Mouse (Mus musculus) neural tube, embryonic 11.5 days (tissue): ENCODE results near the gene Gm17622. TPM values are rescaled to one million over a fixed set of nuclear protein-coding genes. Genes with fewer than 3 reads are reported as not detected.

Source experiments
- ATAC-seq: fragments of 200-750 bp; cut with Nextera tagmentation; 2 replicates; pipeline ENCODE4 v1.8.0; 2017; ENCODE audit warnings: moderate number of reproducible peaks, mild to moderate bottlenecking, moderate TSS enrichment, moderate library complexity; ENCODE audit not compliant: insufficient read depth, low FRiP score, low TSS enrichment
- DNase-seq: peaks from one replicate; pipeline ENCODE4 v3.0.0-alpha.2; 2015; ENCODE audit warnings: low spot score
- H3K27ac ChIP-seq: fragments of 300-500 bp; sonication (generic); 2 replicates; pipeline ENCODE4 v1.5.1; 2014; ENCODE audit warnings: low read depth, mild to moderate bottlenecking, low read length
- H3K27me3 ChIP-seq: fragments of 300-500 bp; sonication (generic); 2 replicates; pipeline ENCODE4 v1.6.1; 2014; ENCODE audit warnings: mild to moderate bottlenecking, low read length, mixed read lengths; ENCODE audit not compliant: control insufficient read depth, insufficient read depth
- H3K36me3 ChIP-seq: fragments of 300-500 bp; sonication (generic); 2 replicates; pipeline ENCODE4 v1.6.1; 2014; ENCODE audit warnings: mild to moderate bottlenecking, low read length, moderate library complexity, mixed read lengths; ENCODE audit not compliant: control insufficient read depth, insufficient read depth
- H3K4me1 ChIP-seq: fragments of 300-500 bp; sonication (generic); 2 replicates; pipeline ENCODE4 v1.6.1; 2014; ENCODE audit warnings: low read length, mixed read lengths; ENCODE audit not compliant: control insufficient read depth, insufficient read depth
- H3K4me2 ChIP-seq: fragments of 300-500 bp; sonication (generic); 2 replicates; pipeline ENCODE4 v1.6.1; 2014; ENCODE audit warnings: low read depth, mild to moderate bottlenecking, moderate library complexity
- H3K4me3 ChIP-seq: fragments of 300-500 bp; sonication (generic); 2 replicates; pipeline ENCODE4 v1.5.1; 2014; ENCODE audit warnings: low read depth, low read length
- H3K9ac ChIP-seq: fragments of 300-500 bp; sonication (generic); 2 replicates; pipeline ENCODE4 v1.6.1; 2014; ENCODE audit warnings: mild to moderate bottlenecking, low read length
- H3K9me3 ChIP-seq: fragments of 300-500 bp; sonication (generic); 2 replicates; pipeline ENCODE4 v1.6.1; 2016; ENCODE audit warnings: low read length; ENCODE audit not compliant: control insufficient read depth
- WGBS: fragments of 180-500 bp; shearing (Covaris S2); extraction: QIAGEN DNeasy Blood & Tissue Kit; methylation state at CpG from one replicate; pipeline ENCODE4 v1.1.7; 2014; 5-methylcytosine and 5-hydroxymethylcytosine counted together
- polyA plus RNA-seq: library from polyadenylated mRNA; unstranded; fragments of >200 nt; fragmentation: Nextera tagmentation; extraction: Ambion mirVana; gene quantifications from 2 replicates; pipeline ENCODE4 v1.2.1, GENCODE M21; 2014

Gene Gm17622
- polyA plus RNA-seq, 1 experiment from 2014 or later = not detected

GRCm38 (mm10) chr13:96496630-96497029 is 6.1 kb downstream of the Gm17622 start:
- H3K36me3 ChIP-seq = no peaks in the 10 kb centered on the region
- no peak for DNase-seq
- no peak overlapping the region for H3K27ac ChIP-seq
- no peak overlapping the region for H3K4me2 ChIP-seq
- H3K9ac ChIP-seq = no peak overlapping the region
- no peaks in the 10 kb centered on the region for H3K27me3 ChIP-seq
- H3K9me3 ChIP-seq = no peaks in the 10 kb centered on the region
- H3K4me3 ChIP-seq = no peak overlapping the region
- no peak for ATAC-seq
- 90% methylated on average over 8 of the region's 8 CpGs for WGBS
- H3K4me1 ChIP-seq = no peaks in the 10 kb centered on the region

GRCm38 (mm10) chr13:96499891-96500290 is 9.4 kb downstream of the Gm17622 start:
- ATAC-seq = no peak
- no peak for DNase-seq
- Histone ChIP-seq H3K9ac (no peak overlapping the region), H3K27me3 (no peaks in the 10 kb centered on the region), H3K9me3 (no peaks in the 10 kb centered on the region), H3K4me1 (no peaks in the 10 kb centered on the region), H3K4me3 (no peak overlapping the region), H3K27ac (no peak overlapping the region), H3K4me2 (no peak overlapping the region), H3K36me3 (no peaks in the 10 kb centered on the region)
- WGBS = 92% methylated on average over 2 of the region's 2 CpGs

DNA sequence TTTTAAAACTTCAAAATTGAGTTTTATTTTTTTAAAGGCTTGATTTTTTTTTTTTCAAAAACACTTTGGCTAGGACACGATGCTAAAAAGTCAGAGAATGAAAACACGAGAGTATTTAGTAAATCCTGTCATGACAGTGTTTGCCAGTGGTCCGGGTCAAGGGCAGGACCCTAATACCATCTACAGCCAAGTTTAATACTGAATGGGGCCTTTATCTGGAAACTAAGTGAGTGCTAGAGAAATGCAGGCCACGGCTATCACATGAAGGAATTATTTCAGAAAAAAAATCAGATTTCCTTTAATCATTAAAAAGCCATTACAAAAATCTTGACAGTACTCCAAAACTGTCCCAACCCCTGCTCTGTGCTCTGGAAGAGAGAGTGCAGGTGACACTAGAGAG is 15.1 kb downstream of the Gm17622 start:
- WGBS = 89% methylated on average over 4 of the region's 4 CpGs
- H3K9ac ChIP-seq = no peak overlapping the region
- H3K27me3 ChIP-seq = no peaks in the 10 kb centered on the region
- no peaks in the 10 kb centered on the region for H3K4me1 ChIP-seq
- no peaks in the 10 kb centered on the region for H3K9me3 ChIP-seq
- H3K4me2 ChIP-seq = no peak overlapping the region
- no peaks in the 10 kb centered on the region for H3K36me3 ChIP-seq
- H3K27ac ChIP-seq = no peak overlapping the region
- DNase-seq = no peak
- no peak for ATAC-seq
- no peak overlapping the region for H3K4me3 ChIP-seq

- Histone ChIP-seq H3K9me3 (no peaks in the 10 kb centered on the region), H3K36me3 (no peaks in the 10 kb centered on the region), H3K4me2 (no peak overlapping the region), H3K27me3 (no peaks in the 10 kb centered on the region), H3K4me1 (no peaks in the 10 kb centered on the region), H3K27ac (no peak overlapping the region), H3K9ac (no peak overlapping the region), H3K4me3 (no peak overlapping the region)
- WGBS = 74% methylated on average over 6 of the region's 6 CpGs
- no peak for ATAC-seq
- DNase-seq = no peak
These were observed 15.8 kb downstream of the Gm17622 start for GRCm38 (mm10) chr13:96506313-96506712.

- no peak overlapping the region for H3K4me2 ChIP-seq
These were observed 17.0 kb downstream of the Gm17622 start for GRCm38 (mm10) chr13:96507541-96507940.

GRCm38 (mm10) chr13:96510635-96511034 is 20.1 kb downstream of the Gm17622 start:
- Histone ChIP-seq H3K27ac (no peak overlapping the region), H3K4me2 (no peak overlapping the region), H3K36me3 (no peaks in the 10 kb centered on the region), H3K27me3 (no peaks in the 10 kb centered on the region), H3K4me1 (no peaks in the 10 kb centered on the region), H3K9me3 (no peaks in the 10 kb centered on the region), H3K4me3 (no peak overlapping the region), H3K9ac (no peak overlapping the region)
- 89% methylated on average over 13 of the region's 13 CpGs for WGBS
- no peak for DNase-seq
- ATAC-seq = no peak

More at GRCm38 (mm10) chr13:96507541-96507940, 17.0 kb downstream of the Gm17622 start:
- DNase-seq = no peak
- Histone ChIP-seq H3K27ac (no peak overlapping the region), H3K9me3 (no peaks in the 10 kb centered on the region), H3K4me1 (no peaks in the 10 kb centered on the region), H3K27me3 (no peaks in the 10 kb centered on the region), H3K36me3 (no peaks in the 10 kb centered on the region), H3K9ac (no peak overlapping the region), H3K4me3 (no peak overlapping the region)
- WGBS = 91% methylated on average over 4 of the region's 4 CpGs
- no peak for ATAC-seq

GRCm38 (mm10) chr13:96511262-96511661 is 20.7 kb downstream of the Gm17622 start:
- Histone ChIP-seq H3K4me1 (no peaks in the 10 kb centered on the region), H3K27ac (no peak overlapping the region), H3K36me3 (no peaks in the 10 kb centered on the region), H3K27me3 (no peaks in the 10 kb centered on the region), H3K4me2 (no peak overlapping the region), H3K4me3 (no peak overlapping the region), H3K9me3 (no peaks in the 10 kb centered on the region), H3K9ac (no peak overlapping the region)
- WGBS = 93% methylated on average over 1 of the region's 1 CpGs
- DNase-seq (no peak), ATAC-seq (no peak)

- ATAC-seq (no peak), DNase-seq (no peak)
- Histone ChIP-seq H3K4me2 (no peak overlapping the region), H3K27ac (no peak overlapping the region), H3K27me3 (no peaks in the 10 kb centered on the region), H3K9ac (no peak overlapping the region), H3K9me3 (no peaks in the 10 kb centered on the region), H3K4me3 (no peak overlapping the region), H3K4me1 (no peaks in the 10 kb centered on the region), H3K36me3 (no peaks in the 10 kb centered on the region)
- 82% methylated on average over 5 of the region's 5 CpGs for WGBS
These were observed 21.4 kb downstream of the Gm17622 start for GRCm38 (mm10) chr13:96511893-96512292.

GRCm38 (mm10) chr13:96514154-96514942 is 23.8 kb downstream of the Gm17622 start:
- Histone ChIP-seq H3K27me3 (no peaks in the 10 kb centered on the region), H3K4me3 (no peak overlapping the region), H3K36me3 (no peaks in the 10 kb centered on the region), H3K4me2 (no peak overlapping the region), H3K4me1 (no peaks in the 10 kb centered on the region), H3K9ac (no peak overlapping the region), H3K9me3 (no peaks in the 10 kb centered on the region), H3K27ac (no peak overlapping the region)
- WGBS = 82% methylated on average over 5 of the region's 5 CpGs
- no peak for DNase-seq
- no peak for ATAC-seq
